Mouse (Mus musculus) limb, embryonic 15.5 days (tissue): ENCODE data around the gene Ywhab. TPM values are rescaled to one million over a fixed set of nuclear protein-coding genes. Genes with fewer than 3 reads are reported as not detected.
A peak's percentile ranks its signal among the peaks of the same experiment; 100 is the strongest.

Experiments
- ATAC-seq: fragments of 200-750 bp; cut with Nextera tagmentation; 2 replicates; pipeline ENCODE4 v1.8.0; 2017; ENCODE audit warnings: low read depth, moderate TSS enrichment; ENCODE audit not compliant: insufficient number of reproducible peaks, low FRiP score, low TSS enrichment
- H3K27ac ChIP-seq: fragments of 300-500 bp; sonication (generic); 2 replicates; pipeline ENCODE4 v1.5.1; 2015; ENCODE audit warnings: moderate library complexity, mild to moderate bottlenecking, inconsistent platforms
- H3K27me3 ChIP-seq: fragments of 300-500 bp; sonication (generic); 2 replicates; pipeline ENCODE4 v1.6.1; 2015; ENCODE audit warnings: inconsistent platforms
- H3K36me3 ChIP-seq: fragments of 300-500 bp; sonication (generic); 2 replicates; pipeline ENCODE4 v1.6.1; 2015; ENCODE audit warnings: inconsistent platforms
- H3K4me1 ChIP-seq: fragments of 300-500 bp; sonication (generic); 2 replicates; pipeline ENCODE4 v1.6.1; 2015; ENCODE audit warnings: inconsistent platforms
- H3K4me2 ChIP-seq: fragments of 300-500 bp; sonication (generic); 2 replicates; pipeline ENCODE4 v1.6.1; 2015; ENCODE audit warnings: mild to moderate bottlenecking, inconsistent platforms
- H3K4me3 ChIP-seq: fragments of 300-500 bp; sonication (generic); 2 replicates; pipeline ENCODE4 v1.5.1; 2015; ENCODE audit warnings: mild to moderate bottlenecking, inconsistent platforms
- H3K9ac ChIP-seq: fragments of 300-500 bp; sonication (generic); 2 replicates; pipeline ENCODE4 v1.6.1; 2015; ENCODE audit warnings: inconsistent platforms
- H3K9me3 ChIP-seq: fragments of 300-500 bp; sonication (generic); 2 replicates; pipeline ENCODE4 v1.6.1; 2016; ENCODE audit warnings: inconsistent platforms
- WGBS: fragments of 180-500 bp; shearing (Covaris S2); methylation state at CpG from one replicate; pipeline ENCODE4 v1.1.7; 2015; 5-methylcytosine and 5-hydroxymethylcytosine counted together
- polyA plus RNA-seq: library from polyadenylated mRNA; unstranded; fragments of >200 nt; fragmentation: Nextera tagmentation; extraction: Ambion mirVana; gene quantifications from 2 replicates; pipeline ENCODE4 v1.2.1, GENCODE M21; 2015

Gene Ywhab
- 293 and 298 TPM in 2 replicates for polyA plus RNA-seq

DNA sequence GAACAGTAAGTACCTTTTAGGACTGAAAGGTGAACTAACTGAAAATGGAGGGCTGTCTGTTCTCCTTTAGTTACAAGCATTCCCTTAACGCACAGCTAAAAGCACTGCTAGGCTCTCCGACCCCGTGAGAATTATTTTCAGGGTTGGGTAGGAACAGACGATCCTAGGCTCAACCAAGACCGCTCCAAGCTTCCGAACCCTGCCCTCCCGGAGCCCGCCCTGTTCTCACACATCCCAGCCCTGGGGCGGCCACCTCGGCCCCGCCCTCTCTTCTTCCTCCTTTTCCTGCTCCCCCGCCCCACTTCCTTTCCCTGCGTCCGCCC, at the start of gene Ywhab:
TSS of gene Ywhab (plus strand) at position 307 of the 323 bp plus-strand sequence.
- Histone ChIP-seq H3K9me3 (no peaks in the 10 kb centered on the region), H3K27me3 (no peaks in the 10 kb centered on the region), H3K9ac (peak within 1 kb of the TSS; percentile 96), H3K4me2 (peak within 1 kb of the TSS; percentile 51), H3K4me1 (peaks cover 12% of the 10 kb centered on the region), H3K27ac (peak within 1 kb of the TSS; percentile 96), H3K4me3 (peak within 1 kb of the TSS; percentile 99), H3K36me3 (peaks cover 2% of the 10 kb centered on the region; the same call in 1 of the 2 replicates)
- 0% methylated on average over 14 of the region's 14 CpGs for WGBS
- ATAC-seq: no peak

- Histone ChIP-seq H3K4me2 (no peak overlapping the region), H3K4me3 (no peak overlapping the region), H3K27ac (no peak overlapping the region), H3K36me3 (no peaks in the 10 kb centered on the region), H3K27me3 (peaks cover 9% of the 10 kb centered on the region; the same call in 1 of the 2 replicates), H3K9ac (no peak overlapping the region), H3K4me1 (no peaks in the 10 kb centered on the region), H3K9me3 (no peaks in the 10 kb centered on the region)
- 73% methylated on average over 15 of the region's 15 CpGs for WGBS
- ATAC-seq: no peak
These were observed 48.5 kb upstream of the Ywhab start for GRCm38 (mm10) chr2:163946221-163946620.

GRCm38 (mm10) chr2:163947976-163948375, 46.8 kb upstream of the Ywhab start:
- WGBS: 48% methylated on average over 7 of the region's 7 CpGs
- no peaks in the 10 kb centered on the region for H3K9me3 ChIP-seq
- peaks cover 9% of the 10 kb centered on the region; the same call in 1 of the 2 replicates for H3K27me3 ChIP-seq

GRCm38 (mm10) chr2:163951770-163952169, 43.0 kb upstream of the Ywhab start:
- Histone ChIP-seq H3K4me2 (no peak overlapping the region), H3K27me3 (peaks cover 9% of the 10 kb centered on the region; the same call in 1 of the 2 replicates), H3K4me1 (no peaks in the 10 kb centered on the region), H3K4me3 (no peak overlapping the region), H3K9ac (no peak overlapping the region), H3K9me3 (no peaks in the 10 kb centered on the region), H3K27ac (no peak overlapping the region), H3K36me3 (no peaks in the 10 kb centered on the region)
- ATAC-seq: no peak
- 23% methylated on average over 4 of the region's 4 CpGs for WGBS

More at GRCm38 (mm10) chr2:163947976-163948375, 46.8 kb upstream of the Ywhab start:
- H3K27ac ChIP-seq: no peak overlapping the region
- no peak overlapping the region for H3K4me3 ChIP-seq
- no peak overlapping the region for H3K9ac ChIP-seq
- no peaks in the 10 kb centered on the region for H3K4me1 ChIP-seq
- no peak for ATAC-seq
- H3K4me2 ChIP-seq: no peak overlapping the region
- no peaks in the 10 kb centered on the region for H3K36me3 ChIP-seq

DNA sequence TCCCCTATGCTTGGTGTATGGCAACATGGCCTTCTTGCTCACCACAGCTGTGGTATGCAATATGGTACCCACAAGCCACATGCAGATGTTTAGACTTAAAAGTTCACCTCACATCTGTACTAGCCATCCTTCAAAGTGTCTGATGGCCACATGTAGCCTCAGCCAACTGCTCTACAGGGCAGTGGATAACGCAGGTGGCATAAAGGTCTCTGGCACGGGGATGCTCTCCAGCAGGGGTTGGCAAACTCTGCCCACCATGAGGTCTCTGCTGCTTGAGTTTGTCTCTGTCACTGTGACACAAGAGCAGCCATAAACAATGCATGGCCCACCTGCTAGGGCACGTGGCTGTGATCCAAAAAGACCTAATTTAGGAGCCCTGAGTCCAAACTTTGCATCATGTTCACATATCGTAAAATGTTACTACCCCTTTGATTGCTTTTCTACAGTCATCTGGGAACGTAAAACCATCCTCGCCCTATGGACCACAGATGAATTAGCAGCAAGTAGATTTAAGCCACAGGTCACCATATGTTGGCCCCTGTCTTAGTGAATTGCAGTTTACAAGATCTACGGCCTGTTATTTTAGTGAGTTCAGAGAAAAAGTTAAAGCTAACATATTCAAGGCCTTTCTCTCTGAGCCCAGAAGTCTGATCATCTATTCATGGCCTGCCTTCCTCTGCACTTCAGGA, 41.0 kb upstream of the Ywhab start:
- H3K4me3 ChIP-seq: no peak overlapping the region
- no peaks in the 10 kb centered on the region for H3K9me3 ChIP-seq
- no peak overlapping the region for H3K4me2 ChIP-seq
- H3K36me3 ChIP-seq: no peaks in the 10 kb centered on the region
- no peak overlapping the region for H3K27ac ChIP-seq
- no peaks in the 10 kb centered on the region; the same call in 1 of the 2 replicates for H3K27me3 ChIP-seq
- 29% methylated on average over 7 of the region's 7 CpGs for WGBS
- H3K9ac ChIP-seq: no peak overlapping the region
- no peaks in the 10 kb centered on the region for H3K4me1 ChIP-seq
- no peak for ATAC-seq

DNA sequence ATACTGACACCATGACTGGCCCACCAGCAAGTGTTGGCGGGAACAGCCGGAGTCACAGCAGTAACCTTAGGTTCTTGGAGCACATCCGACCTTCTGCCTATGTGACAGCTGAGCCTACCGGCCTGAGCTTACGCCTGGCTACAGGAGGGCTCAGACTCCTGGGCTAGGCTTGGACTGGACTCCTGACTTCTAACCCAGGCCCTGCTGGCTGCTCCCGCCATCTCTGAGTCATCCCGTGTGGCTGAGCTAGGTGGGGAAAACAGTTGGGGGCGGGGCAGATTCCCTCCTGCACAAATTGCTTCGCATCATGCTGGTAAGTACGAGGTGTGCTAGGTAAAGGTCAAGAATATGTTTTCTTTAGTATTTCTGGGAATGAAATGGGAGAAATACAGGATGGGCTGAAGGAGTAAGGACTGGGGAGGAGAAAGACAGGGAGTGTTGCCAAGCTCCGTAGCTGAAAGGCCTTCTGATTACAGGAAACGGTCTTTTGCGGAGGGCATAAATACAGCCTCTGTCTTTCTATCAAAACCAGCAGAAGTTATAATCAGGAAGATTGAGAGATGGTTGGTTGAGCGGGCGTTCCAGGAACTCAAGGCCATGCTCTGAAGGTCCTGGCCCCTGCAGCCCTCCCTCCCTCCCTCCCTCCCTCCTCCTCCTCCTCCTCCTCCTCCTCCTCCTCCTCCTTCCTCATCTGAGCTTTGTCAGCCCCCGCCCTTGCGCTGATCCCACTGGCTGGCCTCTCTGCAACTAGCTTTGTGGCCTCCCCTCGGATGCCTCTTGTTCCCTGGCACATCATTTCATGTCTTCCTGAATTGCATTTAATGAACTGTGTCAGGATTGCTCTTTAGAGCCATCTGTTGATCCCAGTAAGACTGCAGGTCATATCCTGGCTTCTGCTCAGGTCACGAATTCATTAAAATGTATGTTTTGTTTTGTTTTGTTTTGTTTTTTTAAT, 29.9 kb upstream of the Ywhab start:
- H3K36me3 ChIP-seq: no peaks in the 10 kb centered on the region
- H3K4me2 ChIP-seq: no peak overlapping the region
- no peak overlapping the region for H3K4me3 ChIP-seq
- H3K27me3 ChIP-seq: no peaks in the 10 kb centered on the region
- H3K4me1 ChIP-seq: no peaks in the 10 kb centered on the region
- WGBS: 65% methylated on average over 17 of the region's 19 CpGs
- H3K9me3 ChIP-seq: no peaks in the 10 kb centered on the region
- no peak overlapping the region for H3K27ac ChIP-seq
- no peak overlapping the region for H3K9ac ChIP-seq
- no peak for ATAC-seq

DNA sequence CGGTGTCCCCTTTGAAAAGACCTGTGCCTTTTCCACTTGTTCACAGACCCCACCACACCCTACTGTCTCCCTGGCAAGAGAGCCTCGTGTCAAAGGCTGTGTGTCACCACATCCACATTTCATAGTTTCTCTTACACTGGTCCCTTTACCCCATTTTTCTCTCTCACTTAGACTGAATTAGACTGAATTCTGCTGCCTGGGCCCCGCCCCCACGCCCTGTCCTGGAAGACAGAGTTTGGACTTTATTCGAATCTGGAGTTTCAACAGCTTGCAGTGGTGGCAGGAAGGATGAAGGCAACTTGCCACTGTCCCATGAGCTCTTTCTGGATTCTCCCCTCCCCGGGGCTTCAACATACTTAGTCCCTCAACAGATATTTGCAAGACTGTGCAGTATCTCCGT, 29.1 kb upstream of the Ywhab start:
- no peak overlapping the region for H3K4me3 ChIP-seq
- 73% methylated on average over 7 of the region's 7 CpGs for WGBS
- no peak for ATAC-seq
- no peaks in the 10 kb centered on the region for H3K4me1 ChIP-seq
- H3K27ac ChIP-seq: no peak overlapping the region
- no peaks in the 10 kb centered on the region for H3K36me3 ChIP-seq
- H3K4me2 ChIP-seq: no peak overlapping the region
- no peaks in the 10 kb centered on the region for H3K9me3 ChIP-seq
- no peak overlapping the region for H3K9ac ChIP-seq
- H3K27me3 ChIP-seq: no peaks in the 10 kb centered on the region

- Histone ChIP-seq H3K4me3 (no peak overlapping the region), H3K4me1 (no peaks in the 10 kb centered on the region), H3K27me3 (no peaks in the 10 kb centered on the region), H3K36me3 (no peaks in the 10 kb centered on the region), H3K27ac (no peak overlapping the region), H3K4me2 (no peak overlapping the region), H3K9ac (no peak overlapping the region), H3K9me3 (no peaks in the 10 kb centered on the region)
- no peak for ATAC-seq
- 5% methylated on average over 5 of the region's 5 CpGs for WGBS
These were observed 26.2 kb upstream of the Ywhab start for GRCm38 (mm10) chr2:163968581-163968980.

DNA sequence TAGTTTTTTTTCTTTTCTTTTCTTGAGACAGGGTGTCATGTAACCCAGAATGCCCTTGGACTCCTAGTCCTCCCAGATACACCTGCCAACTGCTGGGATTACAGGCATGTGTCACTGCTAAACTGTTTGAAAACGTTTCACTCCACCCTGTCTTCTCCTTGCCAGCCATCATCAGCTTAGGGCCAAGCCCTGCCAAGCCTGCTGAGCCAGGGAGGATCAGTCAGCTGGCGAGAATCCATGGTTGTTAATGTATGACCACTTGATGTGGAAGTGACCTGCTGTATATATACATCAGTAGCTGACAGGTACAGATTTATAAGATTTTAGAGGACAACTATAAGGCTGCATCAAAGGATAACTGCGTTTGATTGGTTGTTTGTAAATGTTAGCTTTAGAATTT, 24.4 kb upstream of the Ywhab start:
- no peak overlapping the region for H3K9ac ChIP-seq
- H3K4me3 ChIP-seq: no peak overlapping the region
- no peak overlapping the region for H3K4me2 ChIP-seq
- H3K36me3 ChIP-seq: no peaks in the 10 kb centered on the region
- H3K27me3 ChIP-seq: no peaks in the 10 kb centered on the region
- 54% methylated on average over 3 of the region's 3 CpGs for WGBS
- H3K9me3 ChIP-seq: no peaks in the 10 kb centered on the region
- no peaks in the 10 kb centered on the region for H3K4me1 ChIP-seq
- H3K27ac ChIP-seq: no peak overlapping the region
- ATAC-seq: no peak

DNA sequence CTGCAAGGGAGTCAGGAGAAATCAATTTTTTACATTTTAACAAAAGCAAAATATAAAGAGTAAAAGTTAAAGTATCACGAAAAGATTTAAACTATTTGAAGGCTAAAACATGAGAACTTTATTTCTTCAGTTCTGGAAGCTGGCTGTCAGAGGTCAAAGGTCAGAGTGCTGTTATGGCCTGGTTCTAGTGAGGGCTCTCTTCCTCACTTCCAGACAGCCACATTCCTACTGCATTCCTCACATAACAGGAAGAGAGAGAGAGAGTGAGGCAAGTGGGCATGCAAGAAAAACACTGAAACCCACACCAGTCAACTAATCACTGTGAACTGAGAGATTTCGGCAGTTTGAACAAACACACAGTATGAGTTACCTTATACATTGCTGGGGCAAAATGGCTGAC, 20.7 kb upstream of the Ywhab start:
- Histone ChIP-seq H3K4me2 (no peak overlapping the region), H3K4me3 (no peak overlapping the region), H3K27me3 (no peaks in the 10 kb centered on the region), H3K36me3 (no peaks in the 10 kb centered on the region), H3K9me3 (no peaks in the 10 kb centered on the region), H3K27ac (no peak overlapping the region), H3K9ac (no peak overlapping the region), H3K4me1 (no peaks in the 10 kb centered on the region)
- WGBS: 71% methylated on average over 2 of the region's 2 CpGs
- no peak for ATAC-seq

GRCm38 (mm10) chr2:163976448-163976847, 18.3 kb upstream of the Ywhab start:
- no peaks in the 10 kb centered on the region for H3K4me1 ChIP-seq
- no peak overlapping the region for H3K4me3 ChIP-seq
- no peaks in the 10 kb centered on the region for H3K36me3 ChIP-seq
- no peaks in the 10 kb centered on the region for H3K9me3 ChIP-seq
- H3K27ac ChIP-seq: no peak overlapping the region
- ATAC-seq: 0 out of 2 replicates have a peak, but pooled peaks have one; percentile 44
- no peak overlapping the region for H3K9ac ChIP-seq
- H3K4me2 ChIP-seq: no peak overlapping the region
- no peaks in the 10 kb centered on the region for H3K27me3 ChIP-seq
- 91% methylated on average over 6 of the region's 7 CpGs for WGBS

- Histone ChIP-seq H3K4me2 (no peak overlapping the region), H3K27me3 (no peaks in the 10 kb centered on the region), H3K9me3 (no peaks in the 10 kb centered on the region), H3K9ac (no peak overlapping the region), H3K36me3 (no peaks in the 10 kb centered on the region), H3K4me1 (no peaks in the 10 kb centered on the region), H3K27ac (no peak overlapping the region), H3K4me3 (no peak overlapping the region)
- ATAC-seq: no peak
- WGBS: 81% methylated on average over 8 of the region's 8 CpGs
These were observed 7.5 kb upstream of the Ywhab start for GRCm38 (mm10) chr2:163987233-163987632.
